Mouse (Mus musculus): ENCODE data around the gene Med18.

Gene Med18

DNA sequence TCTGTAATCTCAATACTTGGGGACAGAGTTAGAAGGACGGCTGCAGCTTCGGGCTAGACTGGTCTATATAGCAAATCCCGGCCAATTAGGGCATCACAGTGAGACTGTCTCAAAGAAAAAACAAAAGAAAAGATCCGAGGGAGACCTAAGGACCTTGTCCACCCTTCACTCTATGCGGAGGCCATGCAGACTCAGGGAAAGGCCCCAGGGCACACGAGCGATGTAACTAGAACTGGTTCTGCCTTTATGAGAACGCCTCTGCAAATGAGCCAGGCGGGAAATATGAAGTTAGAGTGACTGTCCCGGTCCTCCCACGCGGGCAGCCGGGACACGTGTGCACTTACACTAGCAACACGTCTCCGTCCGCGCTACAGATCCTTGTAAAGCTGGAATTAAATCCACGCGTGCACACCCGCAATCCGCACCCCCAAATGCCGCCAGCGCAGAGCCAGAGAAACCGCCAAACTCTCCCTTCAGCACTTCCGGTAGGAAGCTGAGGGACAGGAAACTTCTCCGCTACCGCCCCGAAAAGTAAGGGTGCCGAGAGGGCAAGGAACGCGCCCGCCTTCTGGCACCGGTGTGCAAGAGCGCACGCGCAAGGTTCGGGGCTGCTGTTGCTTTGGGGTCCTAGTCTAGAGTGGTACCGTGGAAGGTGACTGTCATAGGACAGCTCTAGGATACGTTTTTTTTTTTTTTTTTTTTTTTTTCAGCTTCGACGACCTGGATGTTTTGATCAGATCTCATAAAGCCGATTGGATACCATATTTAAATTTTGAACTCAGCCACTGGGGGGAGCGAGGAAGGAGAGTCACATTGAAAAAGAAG lies at the start of gene Med18:
Med18 (minus strand) TSS at position 492 of the 825 bp plus-strand sequence.
- in situ Hi-C loops (cut with MboI), result loop anchor here (10.0 kb wide), 1 partner anchor 51 kb away; the partner anchor contains the start of gene Sesn2

- in situ Hi-C loops (cut with MboI), result loop anchor here (10.0 kb wide), 1 partner anchor 47 kb away; the partner anchor contains the start of gene Med18
Observed at GRCm38 (mm10) chr4:132512080-132512479, 48.4 kb upstream of the Med18 start.

- in situ Hi-C loops (cut with MboI), result loop anchor here (10.0 kb wide), 1 partner anchor 46 kb away; the partner anchor contains the start of gene Med18
Observed at GRCm38 (mm10) chr4:132510352-132510798, 46.7 kb upstream of the Med18 start, which contains the start of gene Sesn2. Gene Sesn2, minus strand, starts transcription at chr4:132510501.

GRCm38 (mm10) chr4:132509621-132510296 lies 46.0 kb upstream of the Med18 start:
- in situ Hi-C loops (cut with MboI), result loop anchor here (10.0 kb wide), 1 partner anchor 45 kb away; the partner anchor contains the start of gene Med18

GRCm38 (mm10) chr4:132507210-132507609 lies 43.5 kb upstream of the Med18 start:
- in situ Hi-C loops (cut with MboI), result no loop called here

- in situ Hi-C loops (cut with MboI), result no loop called here
Observed at GRCm38 (mm10) chr4:132506250-132506649, 42.5 kb upstream of the Med18 start.

DNA sequence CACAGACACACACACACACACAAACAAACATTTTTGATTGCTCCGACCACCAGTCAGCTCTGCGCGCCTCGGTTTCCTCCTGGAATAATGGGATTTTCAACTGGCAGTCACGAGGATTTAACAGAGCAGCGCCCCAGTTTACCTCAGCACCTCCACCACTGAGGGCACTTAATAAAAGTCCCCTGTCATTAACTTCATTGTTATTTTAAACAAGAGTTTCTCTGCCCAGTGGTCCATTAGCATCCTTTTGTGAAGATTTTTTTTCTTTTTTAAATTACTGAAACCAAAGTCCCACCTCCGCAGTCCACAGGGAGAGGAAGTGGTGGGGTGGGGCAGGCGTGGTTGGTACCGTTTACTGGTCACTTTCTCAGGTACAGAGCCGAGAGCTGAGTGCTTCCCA lies 42.1 kb upstream of the Med18 start:
- in situ Hi-C loops (cut with MboI), result no loop called here

GRCm38 (mm10) chr4:132505034-132505738 lies 41.5 kb upstream of the Med18 start:
- in situ Hi-C loops (cut with MboI), result no loop called here

DNA sequence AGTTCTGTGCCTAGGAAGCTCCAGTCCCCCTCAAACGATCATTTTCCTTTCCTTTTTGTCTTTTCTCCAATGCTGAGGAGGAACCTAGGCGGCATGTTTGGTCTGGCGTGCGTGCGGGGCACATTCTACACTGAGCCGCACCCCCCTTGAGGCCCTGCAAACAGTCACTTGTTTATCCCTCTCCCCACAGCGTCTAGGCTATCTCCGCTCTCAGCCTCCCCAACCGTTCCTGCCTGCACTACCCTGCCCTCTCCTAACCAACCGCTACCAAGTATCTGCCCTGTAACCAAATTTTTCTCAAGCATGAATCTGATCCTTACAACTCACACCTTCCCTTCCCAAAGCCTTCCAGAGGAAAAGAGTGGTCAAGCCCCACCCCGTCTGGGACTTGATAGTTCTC lies 39.6 kb upstream of the Med18 start:
- in situ Hi-C loops (cut with MboI), result no loop called here

DNA sequence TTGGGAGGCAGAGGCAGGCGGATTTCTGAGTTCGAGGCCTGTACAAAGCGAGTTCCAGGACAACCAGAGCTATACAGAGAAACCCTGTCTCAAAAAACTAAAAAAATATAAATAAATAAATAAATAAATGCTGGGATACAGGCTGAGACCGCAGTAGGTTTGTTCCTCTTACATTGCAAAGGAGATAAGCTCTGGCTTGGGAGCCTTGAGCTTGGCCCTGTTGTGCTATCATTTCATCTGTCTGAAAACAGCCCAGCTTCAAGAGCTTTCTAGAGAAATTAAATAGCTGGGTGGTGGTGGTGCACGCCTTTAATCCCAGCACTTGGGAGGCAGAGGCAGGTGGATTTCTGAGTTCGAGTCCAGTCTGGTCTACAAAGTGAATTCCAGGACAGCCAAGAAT lies 37.9 kb upstream of the Med18 start:
- in situ Hi-C loops (cut with MboI), result no loop called here

DNA sequence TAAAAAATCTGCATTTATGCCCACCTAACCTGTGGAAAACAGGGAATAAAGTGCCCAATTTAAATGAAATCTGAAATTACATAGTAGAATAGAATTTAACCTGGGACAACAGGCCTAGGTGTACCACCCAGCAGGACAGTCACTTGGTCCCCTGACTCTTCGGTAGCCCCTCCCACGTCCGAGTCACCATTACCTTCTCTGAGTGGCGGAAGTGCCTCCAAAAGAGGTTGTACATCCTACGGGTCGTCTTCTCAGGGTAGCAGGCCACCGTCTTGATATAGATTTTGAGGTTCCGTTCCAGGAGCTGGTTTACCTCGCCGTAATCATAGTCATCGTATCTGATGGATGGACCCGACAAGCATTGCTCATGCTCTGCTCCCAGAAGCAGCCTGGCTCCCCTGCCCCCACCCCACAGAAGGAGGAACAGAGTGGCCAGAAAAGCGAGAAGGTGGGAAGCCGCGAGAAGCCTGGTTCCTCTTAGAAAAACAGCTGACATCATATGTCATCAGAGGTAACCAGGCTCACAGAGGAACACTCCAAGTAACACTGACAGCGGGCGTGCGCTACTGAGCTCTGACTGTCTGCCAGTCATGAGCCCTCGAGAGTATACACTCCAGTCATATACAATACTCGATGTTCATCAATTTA lies 30.7 kb upstream of the Med18 start:
- in situ Hi-C loops (cut with MboI), result no loop called here

DNA sequence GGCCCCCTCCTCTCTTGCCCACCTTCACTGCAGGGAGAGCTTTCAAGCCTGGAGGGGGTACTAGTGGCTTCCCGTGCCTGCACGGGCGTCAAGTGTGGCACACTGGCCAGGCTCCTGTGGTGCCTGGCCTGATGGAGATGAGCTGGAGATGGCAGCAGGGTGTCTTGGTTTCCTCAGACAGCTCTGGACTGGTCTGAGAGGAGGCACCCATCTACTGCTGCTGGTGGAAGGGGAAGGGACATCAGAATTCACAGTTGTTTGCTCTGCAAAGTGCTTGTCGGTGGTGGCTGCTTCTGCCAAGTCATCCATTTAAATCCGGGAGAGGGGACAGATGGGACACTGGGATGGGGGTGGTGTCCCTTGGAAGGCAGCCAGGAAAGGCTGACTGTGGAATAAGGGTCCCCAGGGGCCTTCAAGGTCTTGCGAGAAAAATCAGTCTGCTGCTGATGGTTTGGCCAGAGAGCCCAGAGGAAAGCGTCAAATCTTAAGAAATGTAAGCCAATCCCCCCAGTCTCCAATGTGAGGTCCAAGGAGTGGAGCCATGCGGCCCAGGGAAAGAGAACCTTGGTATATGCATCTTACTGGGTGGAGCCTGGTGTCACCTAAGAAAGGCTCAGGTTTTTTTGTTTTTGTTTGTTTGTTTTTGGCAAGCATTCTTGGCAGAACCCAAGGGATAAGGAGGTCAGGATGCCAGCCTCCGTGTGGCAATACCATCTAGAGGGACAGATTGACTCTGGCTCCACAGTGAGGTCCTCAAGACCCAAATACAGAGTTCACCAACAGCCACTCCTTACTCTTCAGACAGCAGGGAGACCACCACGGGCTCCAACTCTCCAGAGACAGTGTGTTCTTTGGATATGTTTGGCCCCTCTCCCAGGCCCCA lies 28.7 kb upstream of the Med18 start:
- in situ Hi-C loops (cut with MboI), result no loop called here

GRCm38 (mm10) chr4:132491748-132492147 lies 28.0 kb upstream of the Med18 start:
- in situ Hi-C loops (cut with MboI), result no loop called here

GRCm38 (mm10) chr4:132491057-132491456 lies 27.3 kb upstream of the Med18 start:
- in situ Hi-C loops (cut with MboI), result no loop called here

- in situ Hi-C loops (cut with MboI), result no loop called here
Observed at GRCm38 (mm10) chr4:132490273-132491010, 26.7 kb upstream of the Med18 start.

DNA sequence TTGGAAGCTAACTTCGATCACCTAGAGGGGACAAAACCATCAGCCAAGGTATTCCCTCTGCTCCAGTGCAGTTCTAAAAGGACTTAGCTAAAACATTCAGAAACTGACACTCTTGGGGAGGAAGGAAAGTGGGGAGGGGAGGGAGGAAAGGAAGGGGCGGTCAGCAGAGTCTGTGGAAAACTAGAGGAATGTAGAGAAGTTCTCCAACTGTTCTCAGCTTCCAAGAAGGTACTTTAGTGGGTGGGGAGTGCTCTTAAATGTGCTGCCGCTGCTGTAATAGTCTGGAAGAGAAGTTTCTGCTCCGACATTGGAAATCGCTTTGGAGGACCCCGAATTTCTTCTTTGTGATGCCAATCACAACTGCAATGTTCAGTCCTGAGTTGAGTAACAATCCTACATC lies 25.3 kb upstream of the Med18 start:
- in situ Hi-C loops (cut with MboI), result no loop called here

DNA sequence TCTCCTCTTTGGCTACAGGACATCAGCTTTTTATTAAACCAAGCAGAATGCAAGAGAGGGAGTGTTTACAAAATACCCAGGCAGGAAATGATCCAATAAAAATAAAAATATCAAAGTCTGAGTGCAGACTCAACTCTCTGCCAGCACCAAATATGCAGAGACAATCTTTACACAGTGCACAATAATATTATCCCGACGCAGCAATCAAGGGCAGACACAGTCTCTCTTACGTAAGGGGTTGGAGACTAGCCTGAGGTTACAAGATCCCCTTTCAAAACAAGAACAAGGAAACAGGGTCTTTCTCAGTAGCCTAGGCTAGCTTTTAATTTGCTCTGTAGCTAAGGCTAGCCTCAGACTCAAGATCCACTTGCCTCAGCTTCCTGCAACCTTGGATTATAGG lies 24.8 kb upstream of the Med18 start:
- in situ Hi-C loops (cut with MboI), result no loop called here

- in situ Hi-C loops (cut with MboI), result no loop called here
Observed at GRCm38 (mm10) chr4:132484820-132485219, 21.1 kb upstream of the Med18 start.

DNA sequence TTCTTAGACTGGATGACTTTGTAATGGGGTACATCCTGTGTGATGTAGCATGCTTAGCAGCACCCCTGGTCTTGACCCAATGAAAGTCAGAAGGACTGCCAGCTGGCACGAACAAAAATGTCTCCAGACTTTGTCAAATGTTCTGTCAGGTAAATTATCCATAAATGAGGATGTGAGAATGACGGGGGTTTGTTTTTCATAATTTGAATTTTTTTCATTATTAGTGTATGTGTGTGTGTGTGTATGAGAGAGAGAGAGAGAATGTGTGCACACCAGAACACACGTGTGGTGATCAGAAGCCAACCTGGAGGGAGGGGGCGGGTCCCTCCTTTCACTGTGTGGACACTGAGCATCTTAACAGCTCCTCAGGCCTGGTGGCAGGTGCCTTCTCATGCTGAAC lies 20.5 kb upstream of the Med18 start:
- in situ Hi-C loops (cut with MboI), result no loop called here
